9 mouse cellular contexts compared by ENCODE assay signal in genomic region chr9:114015724-114016123, GRCm38 (mm10). TPM values are rescaled to one million over a fixed set of nuclear protein-coding genes. Genes with fewer than 3 reads are reported as not detected.
DNase-seq lines count a peak whose midpoint lies in the region; ATAC-seq and TF ChIP-seq lines count a peak whose summit lies in the region.
"Had no signal": no experiment of that assay in that cellular context is flagged by ENCODE, and none has a peak within 500 bp of the region (broad histone marks: within the 10 kb centered on the region; RNA-seq: fewer than 3 reads in every experiment).

No protein-coding gene starts in this region.

- no peak for TF ChIP-seq EP300 in CH12.LX (IDR thresholded peaks at IDR 0.05; ENCODE audit: low read length)

- DNase-seq in liver, result peak; percentile 51
- no peak for DNase-seq in liver, embryonic 11.5 days (ENCODE audit: low spot score)
- peak; percentile 8 for DNase-seq in CH12.LX (ENCODE audit: extremely low read depth)
- peak; percentile 32 for DNase-seq in NIH3T3 (ENCODE audit: low read depth)
- DNase-seq in adrenal gland, adult (ENCODE audit: inconsistent age in 2 of 2, low spot score in 1 of 2), result no peak
- DNase-seq in urinary bladder, postnatal 14 days (ENCODE audit: low spot score), result no peak
- DNase-seq: gastrocnemius, postnatal 36 days had no signal

- H3K9ac ChIP-seq in liver, embryonic 11.5 days (ENCODE audit: low read depth, low read length), result no peak overlapping the region
- no peak overlapping the region for H3K9ac ChIP-seq in CH12.LX (ENCODE audit: insufficient read depth, low read depth)

- 79% methylated on average over 4 of the region's 4 CpGs for WGBS in liver, embryonic 11.5 days

- H3K79me2 ChIP-seq in CH12.LX (replicated peaks; ENCODE audit: control insufficient read depth, extremely low read depth, insufficient read depth, poor library complexity, severe bottlenecking), result no peaks in the 10 kb centered on the region

- no peak for ATAC-seq in liver, embryonic 11.5 days (replicated peaks; ENCODE audit: low FRiP score)
- peak; percentile 41; the same call in 1 of the 2 replicates for ATAC-seq in megakaryocyte progenitor cell, adult 5-6 weeks (replicated peaks; ENCODE audit: poor library complexity)

- no peak overlapping the region for H3K4me2 ChIP-seq in liver, embryonic 11.5 days
- H3K4me2 ChIP-seq in CH12.LX (ENCODE audit: insufficient read depth, low read depth, poor library complexity, severe bottlenecking), result no peak overlapping the region

- H3K27ac ChIP-seq in liver, embryonic 11.5 days (ENCODE audit: low read depth, low read length), result no peak overlapping the region
- H3K27ac ChIP-seq in CH12.LX (ENCODE audit: insufficient read depth, low read depth), result no peak overlapping the region

- in situ Hi-C loops in CH12.LX (cut with MboI; ENCODE audit: low pct_ligation_motif_present, low pct_unique_long_range_greater_than_20kb, low sequenced_read_pairs), result no loop called here

- H3K27me3 ChIP-seq in liver, embryonic 11.5 days (replicated peaks; ENCODE audit: control insufficient read depth, insufficient read depth, low read length), result no peaks in the 10 kb centered on the region
- no peaks in the 10 kb centered on the region for H3K27me3 ChIP-seq in CH12.LX (replicated peaks)

- no peak for TF ChIP-seq POLR2A in CH12.LX (IDR thresholded peaks at IDR 0.05; ENCODE audit: low read depth, low read length)

- dilution Hi-C loops in CH12.LX (cut with MboI; ENCODE audit: extremely low pct_ligation_motif_present, extremely low pct_unique_long_range_greater_than_20kb, low sequenced_read_pairs), result no loop called here

- no peaks in the 10 kb centered on the region for H3K36me3 ChIP-seq in liver, embryonic 11.5 days (ENCODE audit: control insufficient read depth, insufficient read depth, low read length)
- H3K36me3 ChIP-seq in CH12.LX (replicated peaks in 1 of 2; ENCODE audit: control insufficient read depth in 1 of 2, insufficient read depth in 1 of 2, low read length in 1 of 2), result peaks cover 0 to 2% of the 10 kb centered on the region in 2 experiments

- peak in 1 of 2 experiments; percentile 54; a peak in 3 of 4 replicates for TF ChIP-seq CTCF in CH12.LX (conservative IDR thresholded peaks at IDR 0.05 in 1 of 2, IDR thresholded peaks at IDR 0.05 in 1 of 2; ENCODE audit: low read depth in 2 of 2, low read length in 2 of 2)

- H3K9me3 ChIP-seq in liver, embryonic 11.5 days (ENCODE audit: control insufficient read depth, low read length), result no peaks in the 10 kb centered on the region
- no peaks in the 10 kb centered on the region for H3K9me3 ChIP-seq in CH12.LX (replicated peaks; ENCODE audit: low read length)

- H3K4me1 ChIP-seq in liver, embryonic 11.5 days (replicated peaks; ENCODE audit: control insufficient read depth, insufficient read depth, low read length), result no peaks in the 10 kb centered on the region
- H3K4me1 ChIP-seq in CH12.LX (ENCODE audit: control insufficient read depth in 1 of 2, insufficient read depth in 2 of 2), result no peaks in the 10 kb centered on the region

- H3K4me3 ChIP-seq in liver, embryonic 11.5 days (ENCODE audit: low read depth, low read length), result no peak overlapping the region
- no peak overlapping the region for H3K4me3 ChIP-seq in CH12.LX (replicated peaks in 1 of 3; ENCODE audit: low read depth in 2 of 3, low read length in 2 of 3, poor library complexity in 1 of 3)

- peak; percentile 23 for TF ChIP-seq RAD21 in CH12.LX (IDR thresholded peaks at IDR 0.05; ENCODE audit: low read depth, low read length)

TF ChIP-seq in CH12.LX, 34 proteins besides CTCF, POLR2A, EP300 and RAD21:
- TF ChIP-seq TBP (conservative IDR thresholded peaks at IDR 0.05; ENCODE audit: low read depth, low read length) (no peak), KAT2A (IDR thresholded peaks at IDR 0.05; ENCODE audit: insufficient replicate concordance, low read length) (no peak), SMC3 (IDR thresholded peaks at IDR 0.05; ENCODE audit: low read depth, low read length) (peak; percentile 45)

RNA-seq across cellular contexts. Expression of gene Fbxl2, which starts 30.3 kb away (rescaled TPM):
- 1.8 and 2.0 TPM in 2 replicates for polyA plus RNA-seq in liver, embryonic 11.5 days (2014; fragmentation: Nextera tagmentation; extraction: Ambion mirVana)
- total RNA-seq in CH12.LX (2012; rRNA removed) (0.84 and 1.1 TPM in 2 replicates), CH12.LX (2014; rRNA removed) (0.54 and 0.65 TPM in 2 replicates)
- 0.81 and 1.0 TPM in 2 replicates for polyA plus RNA-seq in CH12.LX (2012; ENCODE audit: insufficient read length, low read depth)
- 0.67 and 1.9 TPM in 2 replicates for total RNA-seq in megakaryocyte progenitor cell, adult 5-6 weeks (2015)
- 1.0 and 2.0 TPM in 2 replicates for total RNA-seq in megakaryocyte progenitor cell, adult 5-6 weeks (2017)

RNA-seq across cellular contexts. Expression of gene Susd5, which starts 41.2 kb away (rescaled TPM):
- 0.04 and 0.21 TPM in 2 replicates for polyA plus RNA-seq in liver, embryonic 11.5 days (2014; fragmentation: Nextera tagmentation; extraction: Ambion mirVana)
- total RNA-seq in CH12.LX (2012; rRNA removed) (0.04 TPM in 1 of 2 replicates, not detected in the other), CH12.LX (2014; rRNA removed) (not detected in 2 replicates)
- not detected in 2 replicates for polyA plus RNA-seq in CH12.LX (2012; ENCODE audit: insufficient read length, low read depth)
- total RNA-seq in megakaryocyte progenitor cell, adult 5-6 weeks (2015), result not detected in 2 replicates
- not detected in 2 replicates for total RNA-seq in megakaryocyte progenitor cell, adult 5-6 weeks (2017)
- total RNA-seq: hematopoietic stem cell, adult 5-6 weeks had no signal

Comparison
In these comparisons a context has a peak if more than half of its experiments do, and no peak if none do; other contexts are left out.
1. DNase-seq: peak in liver (single experiment), CH12.LX (single experiment) and NIH3T3 (single experiment); none in liver, embryonic 11.5 days (single experiment), adrenal gland, adult (0 of 2) and urinary bladder, postnatal 14 days (single experiment).